Mouse (Mus musculus): ENCODE measurements around the gene Gm266. TPM values are rescaled to one million over a fixed set of nuclear protein-coding genes. Genes with fewer than 3 reads are reported as not detected.

Gene Gm266
- polyA plus RNA-seq, 1 experiment from 2014 or later = 14.3 TPM

DNA sequence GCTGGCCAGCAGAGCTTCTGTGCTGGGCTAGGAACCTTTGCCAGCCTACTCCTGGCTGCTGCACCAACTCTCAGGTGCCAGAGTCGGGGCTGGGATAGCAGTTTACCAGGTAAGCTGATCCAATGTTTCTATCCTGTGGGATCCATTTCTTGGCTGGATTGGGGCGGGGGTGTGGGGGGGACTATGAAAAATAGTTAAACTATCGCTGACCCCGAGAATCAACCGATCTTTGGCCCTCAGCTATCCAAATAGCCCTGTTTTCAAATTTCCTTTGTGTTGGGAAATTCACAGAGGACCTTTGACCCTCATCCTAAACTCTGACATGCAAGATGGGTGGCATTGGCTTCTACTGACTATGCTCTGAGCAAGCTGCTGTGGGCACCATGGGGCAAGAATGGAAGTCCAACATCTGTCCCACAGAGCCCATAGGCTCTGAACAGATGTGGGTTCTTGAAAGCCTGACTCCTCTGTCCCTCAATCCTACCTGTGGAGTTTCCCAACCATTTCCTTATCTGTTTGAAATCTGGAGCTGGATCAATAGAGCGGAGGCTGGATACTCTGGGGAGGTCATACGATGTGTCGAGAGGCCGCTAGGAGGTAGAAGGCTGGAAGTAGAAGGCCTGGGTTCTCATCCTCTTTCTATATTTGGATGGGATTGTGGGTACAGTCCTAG lies 44.8 kb downstream of the Gm266 start:
- no peak overlapping the region for H3K4me2 ChIP-seq (replicated peaks)
- H3K4me3 ChIP-seq = no peak overlapping the region
- WGBS = 90% methylated on average over 9 of the region's 9 CpGs
- no peak overlapping the region for H3K9ac ChIP-seq
- H3K27me3 ChIP-seq = peaks cover 83% of the 10 kb centered on the region
- ATAC-seq (ENCODE audit: low FRiP score) = no peak
- H3K27ac ChIP-seq = no peak overlapping the region
- no peaks in the 10 kb centered on the region for H3K9me3 ChIP-seq (replicated peaks)
- H3K4me1 ChIP-seq = peaks cover 20% of the 10 kb centered on the region
- no peaks in the 10 kb centered on the region for H3K36me3 ChIP-seq

DNA sequence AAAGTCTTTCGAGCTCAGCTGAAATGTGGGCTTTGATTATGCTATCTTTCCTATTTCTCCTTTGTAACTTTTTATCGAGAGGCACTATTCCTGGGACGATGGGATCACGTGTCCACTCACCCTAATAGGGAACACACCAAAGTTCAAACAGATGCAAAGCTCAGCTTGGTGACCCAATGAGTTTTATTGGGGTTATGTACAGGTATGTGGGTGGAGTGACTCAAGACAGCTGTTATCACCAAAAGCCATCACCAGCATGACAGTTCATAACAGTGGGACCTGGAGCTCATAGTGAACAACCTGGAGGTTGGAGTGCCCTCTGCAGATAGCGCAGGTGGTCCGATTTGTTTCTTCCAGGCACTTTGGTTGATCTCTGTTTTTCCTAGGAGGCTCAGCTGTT lies 46.8 kb downstream of the Gm266 start:
- H3K9ac ChIP-seq = no peak overlapping the region
- WGBS = 89% methylated on average over 6 of the region's 6 CpGs

DNA sequence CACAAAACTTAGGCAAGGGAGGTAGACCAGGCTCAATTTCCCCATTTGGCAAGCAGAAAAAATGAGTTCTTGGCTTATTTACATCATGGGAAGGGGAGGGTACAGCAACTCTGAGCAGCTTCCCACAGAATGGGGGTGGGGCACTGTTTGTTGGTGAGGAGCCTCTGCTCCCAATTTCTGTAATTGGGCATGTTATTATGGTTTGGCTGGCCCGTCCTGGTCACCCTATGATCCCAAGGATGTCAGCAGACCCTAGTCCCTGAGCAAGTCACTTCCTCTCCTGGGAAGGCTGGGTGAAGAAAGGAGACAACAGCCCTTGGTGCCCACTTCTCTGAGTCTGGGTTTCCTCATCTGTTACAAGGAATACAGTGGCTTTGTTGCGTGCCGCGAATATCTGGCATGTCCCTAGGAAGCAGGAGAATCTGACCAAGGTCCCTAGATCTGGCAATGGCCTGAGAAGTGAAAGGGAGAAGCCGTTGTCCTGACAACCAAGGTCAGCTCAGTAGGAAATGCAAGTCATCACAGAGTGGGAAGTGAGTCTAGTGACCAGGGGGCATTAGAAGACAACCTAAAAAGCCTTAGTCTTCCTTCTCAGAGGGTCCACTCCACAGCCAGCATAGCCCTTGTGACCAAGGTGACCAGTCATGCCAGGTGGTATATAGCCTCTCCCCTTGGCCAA lies 48.3 kb downstream of the Gm266 start:
- Histone ChIP-seq H3K27ac (no peak overlapping the region), H3K4me3 (no peak overlapping the region), H3K27me3 (peaks cover 70% of the 10 kb centered on the region), H3K4me1 (peaks cover 20% of the 10 kb centered on the region), H3K9ac (no peak overlapping the region), H3K36me3 (no peaks in the 10 kb centered on the region), H3K4me2 (replicated peaks) (no peak overlapping the region), H3K9me3 (replicated peaks) (no peaks in the 10 kb centered on the region)
- ATAC-seq (ENCODE audit: low FRiP score) = no peak
- 79% methylated on average over 5 of the region's 5 CpGs for WGBS

More for the DNA sequence above, 46.8 kb downstream of the Gm266 start:
- Histone ChIP-seq H3K4me3 (no peak overlapping the region), H3K4me2 (replicated peaks) (no peak overlapping the region), H3K9me3 (replicated peaks) (no peaks in the 10 kb centered on the region), H3K36me3 (no peaks in the 10 kb centered on the region), H3K27ac (no peak overlapping the region), H3K27me3 (peaks cover 79% of the 10 kb centered on the region), H3K4me1 (peaks cover 28% of the 10 kb centered on the region)
- ATAC-seq (ENCODE audit: low FRiP score) = no peak

DNA sequence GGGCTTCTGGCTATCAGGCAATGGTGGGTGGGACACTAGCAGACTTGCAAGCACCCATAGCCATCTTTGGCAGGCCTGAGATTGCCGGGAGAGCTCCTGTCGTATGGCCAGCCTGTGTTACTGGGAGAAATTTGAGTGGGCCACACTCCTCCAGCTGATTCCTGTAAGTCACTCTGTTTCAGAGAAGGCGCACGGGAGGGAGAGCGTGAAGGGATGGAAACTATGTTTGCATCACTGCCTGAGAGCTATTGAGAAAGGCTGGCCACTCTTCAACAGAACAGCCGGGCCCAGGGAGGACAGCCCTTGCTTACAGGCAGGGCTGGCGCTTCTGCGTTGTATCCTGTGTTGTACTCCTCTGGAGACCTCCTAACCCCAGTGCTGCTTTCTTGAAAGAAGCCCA lies 49.0 kb downstream of the Gm266 start:
- H3K4me1 ChIP-seq = peaks cover 16% of the 10 kb centered on the region
- ATAC-seq (ENCODE audit: low FRiP score) = no peak
- peaks cover 70% of the 10 kb centered on the region for H3K27me3 ChIP-seq
- no peak overlapping the region for H3K9ac ChIP-seq
- H3K9me3 ChIP-seq (replicated peaks) = no peaks in the 10 kb centered on the region
- WGBS = 79% methylated on average over 8 of the region's 8 CpGs
- H3K36me3 ChIP-seq = no peaks in the 10 kb centered on the region
- no peak overlapping the region for H3K4me3 ChIP-seq
- no peak overlapping the region for H3K4me2 ChIP-seq (replicated peaks)
- no peak overlapping the region for H3K27ac ChIP-seq

DNA sequence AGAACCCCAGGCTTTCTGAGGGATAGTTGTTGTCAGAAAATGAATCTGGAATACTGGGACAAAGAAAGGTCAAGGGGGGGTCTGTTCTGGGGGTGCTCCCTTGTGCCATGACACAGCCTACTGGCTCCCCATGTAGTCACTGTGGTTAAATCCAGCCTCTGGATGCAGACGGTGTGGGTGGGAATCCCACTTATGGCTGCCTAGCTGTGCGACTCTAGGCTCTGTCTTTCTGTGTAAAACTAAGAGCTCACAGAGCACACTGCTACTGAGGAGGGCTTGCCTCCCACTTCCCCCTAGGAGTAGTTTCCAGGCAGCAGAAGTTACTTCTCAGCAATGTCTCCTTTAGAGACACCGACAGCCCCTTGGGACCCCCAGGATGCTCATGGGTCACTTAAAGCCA lies 49.5 kb downstream of the Gm266 start:
- no peak for ATAC-seq (ENCODE audit: low FRiP score)
- H3K4me2 ChIP-seq (replicated peaks) = no peak overlapping the region
- H3K4me3 ChIP-seq = no peak overlapping the region
- H3K9ac ChIP-seq = no peak overlapping the region
- H3K27me3 ChIP-seq = peaks cover 70% of the 10 kb centered on the region
- WGBS = 75% methylated on average over 3 of the region's 3 CpGs
- no peaks in the 10 kb centered on the region for H3K9me3 ChIP-seq (replicated peaks)
- no peaks in the 10 kb centered on the region for H3K36me3 ChIP-seq
- no peak overlapping the region for H3K27ac ChIP-seq
- peaks cover 16% of the 10 kb centered on the region for H3K4me1 ChIP-seq

DNA sequence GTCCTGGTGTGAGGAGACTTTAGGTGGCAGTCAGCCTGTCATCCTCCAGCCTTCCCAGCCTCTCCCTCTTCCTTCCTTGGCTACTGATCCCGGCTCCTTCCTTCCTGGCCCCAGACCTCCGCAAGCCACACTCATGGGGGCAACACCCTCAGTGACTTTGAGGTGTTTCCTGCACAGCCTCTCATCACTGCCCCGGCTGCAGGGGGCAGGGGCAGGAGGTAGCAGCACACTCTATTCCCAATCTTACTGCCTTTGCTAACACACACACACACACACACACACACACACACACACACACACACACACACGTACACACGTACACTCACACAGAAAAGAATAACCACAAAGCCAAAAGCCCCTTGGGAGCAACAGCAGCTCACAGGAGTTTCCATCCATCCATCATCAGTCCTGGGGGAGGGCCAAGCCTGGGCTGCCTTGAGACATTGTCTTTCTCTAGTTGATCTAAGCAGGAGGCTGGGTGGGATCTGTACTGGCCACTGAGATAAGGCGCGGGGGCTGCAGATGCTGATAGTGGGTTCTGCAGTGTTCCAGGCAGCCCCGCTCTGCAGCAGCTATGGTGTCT lies 50.8 kb downstream of the Gm266 start:
- Histone ChIP-seq H3K4me3 (no peak overlapping the region), H3K36me3 (no peaks in the 10 kb centered on the region), H3K9ac (no peak overlapping the region), H3K4me1 (peaks cover 26% of the 10 kb centered on the region), H3K27me3 (peaks cover 72% of the 10 kb centered on the region), H3K4me2 (replicated peaks) (0 out of 2 replicates have a peak overlapping the region, but pooled peaks have one; percentile 3), H3K27ac (no peak overlapping the region), H3K9me3 (replicated peaks) (no peaks in the 10 kb centered on the region)
- WGBS = 33% methylated on average over 8 of the region's 8 CpGs
- ATAC-seq (ENCODE audit: low FRiP score) = no peak

Other genes starting within 250 kb of the Gm266 start
- 0.69 and 1.0 TPM in 2 replicates for gene Amn, start 214.7 kb downstream of the Gm266 start, polyA plus RNA-seq (2016; fragmentation: Nextera tagmentation; extraction: Ambion mirVana)
- 43.2 and 44.8 TPM in 2 replicates for gene Cdc42bpb, start 108.1 kb downstream of the Gm266 start, polyA plus RNA-seq (2016; fragmentation: Nextera tagmentation; extraction: Ambion mirVana)
- gene Lbhd2, start 79.0 kb downstream of the Gm266 start, polyA plus RNA-seq (2016; fragmentation: Nextera tagmentation; extraction: Ambion mirVana) = 0.45 and 0.74 TPM in 2 replicates
- gene Exoc3l4, start 68.8 kb downstream of the Gm266 start, polyA plus RNA-seq (2016; fragmentation: Nextera tagmentation; extraction: Ambion mirVana) = 4.9 and 5.1 TPM in 2 replicates
- gene Tnfaip2, start 43.4 kb downstream of the Gm266 start, polyA plus RNA-seq (2016; fragmentation: Nextera tagmentation; extraction: Ambion mirVana) = 3.7 and 4.1 TPM in 2 replicates
- gene Eif5, start 52.2 kb upstream of the Gm266 start, polyA plus RNA-seq (2016; fragmentation: Nextera tagmentation; extraction: Ambion mirVana) = 662 and 672 TPM in 2 replicates
- 80.7 and 82.0 TPM in 2 replicates for gene Mark3, start 88.7 kb upstream of the Gm266 start, polyA plus RNA-seq (2016; fragmentation: Nextera tagmentation; extraction: Ambion mirVana)
- gene Ckb, start 186.5 kb upstream of the Gm266 start, polyA plus RNA-seq (2016; fragmentation: Nextera tagmentation; extraction: Ambion mirVana) = 1,558 and 1,759 TPM in 2 replicates
- gene Trmt61a, start 192.3 kb upstream of the Gm266 start, polyA plus RNA-seq (2016; fragmentation: Nextera tagmentation; extraction: Ambion mirVana) = 10.7 and 10.8 TPM in 2 replicates
- gene Bag5, start 227.4 kb upstream of the Gm266 start, polyA plus RNA-seq (2016; fragmentation: Nextera tagmentation; extraction: Ambion mirVana) = 60.4 and 62.3 TPM in 2 replicates
- gene Apopt1, start 227.4 kb upstream of the Gm266 start, polyA plus RNA-seq (2016; fragmentation: Nextera tagmentation; extraction: Ambion mirVana) = 49.9 and 54.0 TPM in 2 replicates